Mouse (Mus musculus): ENCODE data around the gene Wdr31. TPM values are rescaled to one million over a fixed set of nuclear protein-coding genes. Genes with fewer than 3 reads are reported as not detected.
"Not testable (repeated sequence)": the region's sequence is repeated elsewhere in the genome, so short reads cannot be mapped to it uniquely, and the experiment has no call there.

Gene Wdr31
- polyA plus RNA-seq, 1 experiment from 2014 or later = 7.3 TPM

GRCm38 (mm10) chr4:62486162-62486696, 15.5 kb upstream of the Wdr31 start:
- Histone ChIP-seq H3K9ac (ENCODE audit: low read depth, low read length) (no peak overlapping the region), H3K4me3 (ENCODE audit: low read length) (no peak overlapping the region), H3K4me1 (ENCODE audit: control insufficient read depth, insufficient read depth, low read length) (peaks cover 3% of the 10 kb centered on the region; the same call in 1 of the 2 replicates), H3K36me3 (ENCODE audit: control insufficient read depth, insufficient read depth, low read length) (no peaks in the 10 kb centered on the region), H3K9me3 (ENCODE audit: control insufficient read depth, low read length) (no peaks in the 10 kb centered on the region), H3K27me3 (replicated peaks; ENCODE audit: control insufficient read depth, insufficient read depth, low read length) (no peaks in the 10 kb centered on the region), H3K4me2 (ENCODE audit: low read depth, low read length) (no peak overlapping the region), H3K27ac (ENCODE audit: low read length) (no peak overlapping the region)
- ATAC-seq = no peak
- 92% methylated on average over 15 of the region's 15 CpGs for WGBS

DNA sequence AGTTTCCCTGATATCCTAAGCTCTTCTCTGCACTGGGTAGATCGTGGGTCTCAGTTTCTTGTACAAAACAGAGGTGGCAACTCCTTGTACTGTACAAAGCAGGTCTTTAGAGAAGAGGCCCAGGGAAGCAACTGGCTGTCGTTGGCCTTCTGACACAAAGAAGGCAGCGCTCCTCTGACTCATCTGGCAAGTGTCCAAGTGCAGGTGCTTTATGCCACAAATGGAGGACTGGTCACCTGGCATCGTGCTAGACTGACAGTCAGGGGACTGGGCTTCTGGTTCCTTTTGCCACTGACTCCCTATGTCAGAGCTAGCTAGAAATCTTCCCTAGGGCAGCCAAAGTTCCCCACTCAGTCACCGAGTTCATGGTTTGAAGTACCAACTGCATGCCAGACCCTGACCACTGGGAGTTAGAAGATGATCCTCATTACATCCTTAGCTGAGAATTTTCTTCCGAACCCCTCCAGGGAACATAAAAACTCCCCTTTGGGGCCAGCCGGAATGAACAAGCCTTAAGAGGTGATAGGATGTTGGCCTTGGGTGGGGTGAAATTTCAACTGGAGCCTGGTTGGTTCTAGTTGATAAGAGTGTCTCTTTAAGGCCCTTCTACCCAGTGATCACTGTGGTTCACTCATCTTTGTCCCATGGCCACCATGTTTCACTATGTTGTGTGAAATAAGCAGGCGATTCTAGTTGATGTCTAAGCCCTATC, 14.9 kb upstream of the Wdr31 start:
- H3K27ac ChIP-seq (ENCODE audit: low read length) = peak overlapping the region; percentile 50; the same call in 1 of the 2 replicates
- H3K36me3 ChIP-seq (ENCODE audit: control insufficient read depth, insufficient read depth, low read length) = no peaks in the 10 kb centered on the region
- no peaks in the 10 kb centered on the region for H3K9me3 ChIP-seq (ENCODE audit: control insufficient read depth, low read length)
- ATAC-seq = peak; percentile 51
- no peaks in the 10 kb centered on the region for H3K27me3 ChIP-seq (replicated peaks; ENCODE audit: control insufficient read depth, insufficient read depth, low read length)
- H3K9ac ChIP-seq (ENCODE audit: low read depth, low read length) = no peak overlapping the region
- H3K4me1 ChIP-seq (ENCODE audit: control insufficient read depth, insufficient read depth, low read length) = peaks cover 3% of the 10 kb centered on the region; the same call in 1 of the 2 replicates
- H3K4me3 ChIP-seq (ENCODE audit: low read length) = no peak overlapping the region
- 71% methylated on average over 8 of the region's 8 CpGs for WGBS
- no peak overlapping the region for H3K4me2 ChIP-seq (ENCODE audit: low read depth, low read length)

- no peak overlapping the region for H3K4me3 ChIP-seq (ENCODE audit: low read length)
- peak overlapping the region; percentile 50; the same call in 1 of the 2 replicates for H3K27ac ChIP-seq (ENCODE audit: low read length)
- H3K9ac ChIP-seq (ENCODE audit: low read depth, low read length) = no peak overlapping the region
- no peak for ATAC-seq
- no peak overlapping the region for H3K4me2 ChIP-seq (ENCODE audit: low read depth, low read length)
- no peaks in the 10 kb centered on the region for H3K36me3 ChIP-seq (ENCODE audit: control insufficient read depth, insufficient read depth, low read length)
- 78% methylated on average over 3 of the region's 3 CpGs for WGBS
- H3K9me3 ChIP-seq (ENCODE audit: control insufficient read depth, low read length) = no peaks in the 10 kb centered on the region
- no peaks in the 10 kb centered on the region for H3K27me3 ChIP-seq (replicated peaks; ENCODE audit: control insufficient read depth, insufficient read depth, low read length)
- peaks cover 3% of the 10 kb centered on the region; the same call in 1 of the 2 replicates for H3K4me1 ChIP-seq (ENCODE audit: control insufficient read depth, insufficient read depth, low read length)
These were observed 14.2 kb upstream of the Wdr31 start for GRCm38 (mm10) chr4:62484928-62485327.

DNA sequence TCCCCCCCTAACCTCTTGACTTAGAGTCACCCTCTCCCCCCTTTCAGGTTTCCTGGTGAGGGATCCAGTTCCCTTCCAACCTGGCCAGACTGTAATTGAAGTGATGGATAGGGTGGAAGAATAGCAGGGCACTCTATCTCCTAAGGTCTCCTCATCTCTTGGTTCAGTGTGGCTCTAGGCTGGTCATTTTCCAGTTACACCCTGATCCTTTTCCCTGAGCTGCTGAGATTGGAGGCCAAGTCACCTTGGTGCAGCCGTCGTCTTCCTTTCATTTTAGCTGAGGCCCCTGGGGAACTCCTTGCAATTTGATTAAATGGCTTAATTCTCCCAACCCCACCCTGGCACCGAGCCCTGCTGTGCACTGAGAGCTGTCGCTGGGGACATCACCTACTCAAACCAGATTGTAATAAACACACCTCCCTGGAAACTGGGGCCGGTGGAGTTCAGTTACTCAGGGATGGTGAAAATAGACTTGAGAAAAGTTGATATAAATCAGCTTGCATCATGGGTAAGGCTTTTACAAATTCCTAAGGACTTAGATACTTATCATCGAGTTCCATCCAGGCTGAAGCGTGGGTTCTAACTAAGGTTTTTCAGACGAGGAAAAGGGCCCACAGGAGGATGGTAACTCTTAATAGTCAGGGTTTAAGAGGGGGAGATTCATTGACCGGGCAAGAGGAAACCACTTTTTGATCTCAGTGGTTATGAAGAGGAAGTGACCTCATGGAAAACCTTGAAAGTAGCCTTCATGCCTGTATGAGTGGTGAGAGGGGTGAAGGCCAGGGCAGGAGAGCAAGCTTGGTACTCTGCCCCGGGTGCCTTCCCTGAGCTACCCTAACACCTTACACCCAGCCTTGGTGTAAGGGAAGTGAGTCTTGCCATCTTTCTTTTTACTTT, 10.3 kb upstream of the Wdr31 start:
- WGBS = 28% methylated on average over 10 of the region's 10 CpGs
- H3K27me3 ChIP-seq (replicated peaks; ENCODE audit: control insufficient read depth, insufficient read depth, low read length) = no peaks in the 10 kb centered on the region
- H3K4me2 ChIP-seq (ENCODE audit: low read depth, low read length) = peak overlapping the region; percentile 81
- peak; percentile 2; the same call in 1 of the 2 replicates for ATAC-seq
- peak overlapping the region; percentile 52 for H3K4me3 ChIP-seq (ENCODE audit: low read length)
- peak overlapping the region; percentile 22; the same call in 1 of the 2 replicates for H3K27ac ChIP-seq (ENCODE audit: low read length)
- no peaks in the 10 kb centered on the region for H3K36me3 ChIP-seq (ENCODE audit: control insufficient read depth, insufficient read depth, low read length)
- peaks cover 3% of the 10 kb centered on the region; the same call in 1 of the 2 replicates for H3K4me1 ChIP-seq (ENCODE audit: control insufficient read depth, insufficient read depth, low read length)
- no peaks in the 10 kb centered on the region for H3K9me3 ChIP-seq (ENCODE audit: control insufficient read depth, low read length)
- H3K9ac ChIP-seq (ENCODE audit: low read depth, low read length) = peak overlapping the region; percentile 27; the same call in 1 of the 2 replicates

- Histone ChIP-seq H3K27me3 (replicated peaks; ENCODE audit: control insufficient read depth, insufficient read depth, low read length) (no peaks in the 10 kb centered on the region), H3K4me3 (ENCODE audit: low read length) (peak within 1 kb of the TSS; percentile 52), H3K4me1 (ENCODE audit: control insufficient read depth, insufficient read depth, low read length) (peaks cover under 1% of the 10 kb centered on the region; the same call in 1 of the 2 replicates), H3K9ac (ENCODE audit: low read depth, low read length) (peak within 1 kb of the TSS; percentile 64), H3K36me3 (ENCODE audit: control insufficient read depth, insufficient read depth, low read length) (no peaks in the 10 kb centered on the region), H3K9me3 (ENCODE audit: control insufficient read depth, low read length) (no peaks in the 10 kb centered on the region), H3K4me2 (ENCODE audit: low read depth, low read length) (peak within 1 kb of the TSS; percentile 81), H3K27ac (ENCODE audit: low read length) (peak within 1 kb of the TSS; percentile 22; the same call in 1 of the 2 replicates)
- under 1% methylated on average over 71 of the region's 71 CpGs for WGBS
- peak; percentile 89 for ATAC-seq
These were observed 9.4 kb upstream of the Wdr31 start, which contains the start of gene Bspry for GRCm38 (mm10) chr4:62479937-62480708. TSS of gene Bspry (plus strand) at chr4:62480053.

DNA sequence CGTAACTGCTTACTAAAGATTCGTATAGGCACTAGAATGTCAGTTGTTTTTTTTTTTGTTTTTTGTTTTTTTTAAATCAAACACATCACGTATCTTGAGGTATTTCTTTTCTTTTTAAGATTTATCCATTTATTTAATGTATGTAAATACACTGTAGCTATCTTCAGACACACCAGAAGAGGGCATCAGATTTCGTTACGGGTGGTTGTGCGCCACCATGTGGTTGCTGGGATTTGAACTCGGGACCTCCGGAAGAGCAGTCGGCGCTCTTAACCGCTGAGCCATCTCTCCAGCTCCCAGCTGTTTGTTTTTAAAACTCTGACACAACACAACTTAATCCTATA, 8.9 kb upstream of the Wdr31 start:
- 12% methylated on average over 11 of the region's 11 CpGs for WGBS
- peak overlapping the region; percentile 64 for H3K9ac ChIP-seq (ENCODE audit: low read depth, low read length)

GRCm38 (mm10) chr4:62477542-62478244, 7.0 kb upstream of the Wdr31 start:
- no peaks in the 10 kb centered on the region for H3K36me3 ChIP-seq (ENCODE audit: control insufficient read depth, insufficient read depth, low read length)
- no peaks in the 10 kb centered on the region for H3K9me3 ChIP-seq (ENCODE audit: control insufficient read depth, low read length)
- no peaks in the 10 kb centered on the region for H3K27me3 ChIP-seq (replicated peaks; ENCODE audit: control insufficient read depth, insufficient read depth, low read length)
- 57% methylated on average over 6 of the region's 6 CpGs for WGBS
- H3K27ac ChIP-seq (ENCODE audit: low read length) = peak overlapping the region; percentile 49; the same call in 1 of the 2 replicates
- no peaks in the 10 kb centered on the region for H3K4me1 ChIP-seq (ENCODE audit: control insufficient read depth, insufficient read depth, low read length)
- ATAC-seq = no peak
- H3K9ac ChIP-seq (ENCODE audit: low read depth, low read length) = no peak overlapping the region
- H3K4me2 ChIP-seq (ENCODE audit: low read depth, low read length) = no peak overlapping the region
- no peak overlapping the region for H3K4me3 ChIP-seq (ENCODE audit: low read length)

More for the DNA sequence above, 8.9 kb upstream of the Wdr31 start:
- not testable (repeated sequence) for H3K27me3 ChIP-seq (replicated peaks; ENCODE audit: control insufficient read depth, insufficient read depth, low read length); H3K36me3 ChIP-seq (ENCODE audit: control insufficient read depth, insufficient read depth, low read length); H3K27ac ChIP-seq (ENCODE audit: low read length); ATAC-seq; H3K4me1 ChIP-seq (ENCODE audit: control insufficient read depth, insufficient read depth, low read length); H3K9me3 ChIP-seq (ENCODE audit: control insufficient read depth, low read length)
- Histone ChIP-seq H3K4me2 (ENCODE audit: low read depth, low read length) (peak overlapping the region; percentile 81), H3K4me3 (ENCODE audit: low read length) (peak overlapping the region; percentile 52)

DNA sequence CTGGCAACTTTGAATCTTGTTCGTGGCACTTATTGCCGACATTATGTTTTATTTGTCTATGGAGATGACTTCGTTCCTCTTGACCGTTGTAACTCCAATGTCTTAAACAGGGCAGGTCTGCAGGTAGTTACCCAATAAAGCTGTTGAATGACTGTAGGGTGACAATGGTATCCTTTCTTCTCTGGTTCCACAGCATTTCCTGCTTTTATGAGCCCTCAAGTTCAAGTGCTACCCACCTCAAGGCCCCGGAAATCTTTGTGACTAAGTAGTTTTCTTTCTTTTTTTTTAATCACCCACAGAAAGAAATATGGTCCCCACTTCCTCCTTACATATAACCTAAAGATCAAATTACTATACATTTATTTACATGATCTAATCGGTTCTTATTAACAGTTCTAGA, 5.1 kb upstream of the Wdr31 start:
- peak; percentile 36; the same call in 1 of the 2 replicates for ATAC-seq
- WGBS = 56% methylated on average over 6 of the region's 6 CpGs
- H3K4me2 ChIP-seq (ENCODE audit: low read depth, low read length) = no peak overlapping the region
- no peaks in the 10 kb centered on the region for H3K27me3 ChIP-seq (replicated peaks; ENCODE audit: control insufficient read depth, insufficient read depth, low read length)
- no peak overlapping the region for H3K4me3 ChIP-seq (ENCODE audit: low read length)
- H3K9ac ChIP-seq (ENCODE audit: low read depth, low read length) = no peak overlapping the region
- H3K36me3 ChIP-seq (ENCODE audit: control insufficient read depth, insufficient read depth, low read length) = no peaks in the 10 kb centered on the region
- no peaks in the 10 kb centered on the region for H3K9me3 ChIP-seq (ENCODE audit: control insufficient read depth, low read length)
- H3K27ac ChIP-seq (ENCODE audit: low read length) = peak overlapping the region; percentile 62
- no peaks in the 10 kb centered on the region for H3K4me1 ChIP-seq (ENCODE audit: control insufficient read depth, insufficient read depth, low read length)

Data from intestine, embryonic 16.5 days (tissue).